Mouse (Mus musculus) gastrocnemius, adult 2 months (tissue): ENCODE data around the gene Drd1. TPM values are rescaled to one million over a fixed set of nuclear protein-coding genes. Genes with fewer than 3 reads are reported as not detected.
A peak's percentile ranks its signal among the peaks of the same experiment; 100 is the strongest.

Source experiments
- DNase-seq: peaks from one replicate; pipeline ENCODE4 v3.0.0; 2022
- H3K27ac ChIP-seq: fragments of 200-600 bp; 2 replicates; pipeline ENCODE4 v1.8.1; 2022; ENCODE audit warnings: mild to moderate bottlenecking
- H3K4me3 ChIP-seq: fragments of 200-600 bp; 2 replicates; pipeline ENCODE4 v1.8.1; 2022; ENCODE audit warnings: mild to moderate bottlenecking, moderate library complexity
- CTCF ChIP-seq: fragments of 200-600 bp; IDR thresholded peaks from 2 replicates; pipeline ENCODE4 v1.8.1; 2022; ENCODE audit warnings: antibody characterized with exemption, mild to moderate bottlenecking, moderate library complexity
- intact Hi-C: fragments of 180-260 bp; cut with DNase I; formaldehyde crosslinking; loops from one replicate; pipeline ENCODE4 v1.15.1; 2025
- total RNA-seq, 2 experiments: library from RNA; stranded (reverse); gene quantifications; 2 replicates each; pipeline ENCODE4 v1.2.3; 2021

Drd1 gene
- total RNA-seq, 2 experiments from 2014 or later: 0.11 TPM; not detected in 1

GRCm38 (mm10) chr13:54082946-54083345 is 27.4 kb upstream of the Drd1 start:
- no peak for TF ChIP-seq CTCF
- no peak for DNase-seq
- Histone ChIP-seq H3K4me3 (no peak overlapping the region), H3K27ac (no peak overlapping the region)
- intact Hi-C loops: no loop called here

- Histone ChIP-seq H3K27ac (no peak overlapping the region), H3K4me3 (no peak overlapping the region)
- intact Hi-C loops: no loop called here
- no peak for DNase-seq
- no peak for TF ChIP-seq CTCF
Measured at GRCm38 (mm10) chr13:54080785-54081184, 25.3 kb upstream of the Drd1 start.

DNA sequence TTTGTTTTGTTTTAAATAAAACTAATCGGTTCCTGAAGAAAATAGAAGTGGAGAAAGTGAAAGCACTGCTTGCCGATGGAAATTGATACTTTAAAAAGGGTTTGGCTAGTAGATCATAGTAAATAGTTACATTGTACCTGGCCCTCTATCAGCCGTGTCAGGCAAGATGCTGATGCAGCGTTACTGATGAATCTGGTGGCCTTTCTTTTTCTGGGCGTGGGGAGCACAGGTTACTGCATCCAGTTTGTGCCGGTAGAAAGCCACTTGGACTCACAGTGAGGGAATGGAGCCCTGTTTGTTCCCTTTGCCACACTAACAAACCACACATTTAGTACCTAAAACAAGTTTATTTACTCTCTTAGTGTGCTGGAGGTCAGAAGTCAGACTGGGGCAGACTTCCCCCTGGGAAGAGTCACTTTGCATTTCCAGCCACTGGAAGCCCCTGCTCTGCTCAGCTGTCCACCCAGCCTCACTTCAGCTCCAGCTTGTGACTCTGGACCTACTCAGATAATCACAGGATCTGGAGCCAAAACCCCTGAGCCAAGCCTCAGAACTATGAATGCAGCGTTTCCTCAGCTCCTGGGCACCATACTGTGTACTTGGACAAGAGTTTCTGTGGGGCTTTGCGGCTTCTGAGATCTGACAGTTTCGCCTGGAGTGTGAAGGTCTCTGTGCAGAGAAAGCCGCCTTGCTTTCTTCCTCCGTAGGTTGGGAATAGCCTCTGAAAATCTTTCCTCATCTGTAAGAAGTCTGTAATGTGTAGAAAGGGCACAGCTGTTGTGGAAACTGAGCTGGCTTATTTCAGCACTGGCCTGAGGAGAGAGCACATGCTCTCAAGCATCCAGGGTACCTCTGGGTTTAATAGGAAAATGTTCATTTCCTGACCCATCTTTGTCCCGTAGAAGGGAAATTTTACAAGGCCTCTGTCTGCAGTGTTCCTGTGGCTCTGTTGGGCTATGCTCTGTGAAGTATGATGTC is 24.6 kb upstream of the Drd1 start:
- TF ChIP-seq CTCF: no peak
- Histone ChIP-seq H3K4me3 (no peak overlapping the region; the same call in 1 of the 2 replicates), H3K27ac (no peak overlapping the region)
- no peak for DNase-seq
- intact Hi-C loops: no loop called here

- no peak overlapping the region for H3K27ac ChIP-seq
- H3K4me3 ChIP-seq: no peak overlapping the region
- TF ChIP-seq CTCF: no peak
- no peak for DNase-seq
- intact Hi-C loops: no loop called here
Measured at GRCm38 (mm10) chr13:54077470-54078174, 22.1 kb upstream of the Drd1 start.

GRCm38 (mm10) chr13:54076762-54077460 is 21.4 kb upstream of the Drd1 start:
- no peak for TF ChIP-seq CTCF
- H3K27ac ChIP-seq: no peak overlapping the region
- H3K4me3 ChIP-seq: no peak overlapping the region
- intact Hi-C loops: no loop called here
- DNase-seq: no peak

GRCm38 (mm10) chr13:54076051-54076450 is 20.5 kb upstream of the Drd1 start:
- intact Hi-C loops: no loop called here
- no peak overlapping the region for H3K27ac ChIP-seq
- no peak overlapping the region for H3K4me3 ChIP-seq
- no peak for DNase-seq
- no peak for TF ChIP-seq CTCF

DNA sequence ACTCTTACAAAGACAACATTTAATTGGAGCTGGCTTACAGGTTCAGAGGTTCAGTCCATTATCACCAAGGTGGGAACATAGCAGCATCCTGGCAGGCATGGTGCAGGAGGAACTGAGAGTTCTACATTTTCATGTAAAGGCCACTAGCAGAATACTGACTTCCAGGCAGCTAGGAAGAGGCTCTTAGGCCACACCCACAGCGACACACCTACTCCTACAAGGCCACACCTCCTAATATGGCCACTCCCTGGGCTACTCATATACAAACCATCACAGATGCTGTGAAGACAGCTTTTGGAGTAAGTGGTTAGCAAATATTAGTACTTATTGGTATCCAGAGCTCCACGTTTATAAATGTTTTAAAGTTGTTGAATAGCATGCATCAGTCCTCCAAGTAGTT is 19.9 kb upstream of the Drd1 start:
- no peak for DNase-seq
- intact Hi-C loops: no loop called here
- Histone ChIP-seq H3K27ac (no peak overlapping the region), H3K4me3 (no peak overlapping the region)
- TF ChIP-seq CTCF: no peak

GRCm38 (mm10) chr13:54073491-54073890 is 18.0 kb upstream of the Drd1 start:
- H3K27ac ChIP-seq: no peak overlapping the region
- H3K4me3 ChIP-seq: no peak overlapping the region
- intact Hi-C loops: no loop called here
- no peak for TF ChIP-seq CTCF
- no peak for DNase-seq

- no peak for DNase-seq
- H3K27ac ChIP-seq: peak overlapping the region; percentile 85
- peak overlapping the region; percentile 90 for H3K4me3 ChIP-seq
- intact Hi-C loops: no loop called here
- TF ChIP-seq CTCF: no peak
Measured at GRCm38 (mm10) chr13:54073066-54073465, 17.6 kb upstream of the Drd1 start.

DNA sequence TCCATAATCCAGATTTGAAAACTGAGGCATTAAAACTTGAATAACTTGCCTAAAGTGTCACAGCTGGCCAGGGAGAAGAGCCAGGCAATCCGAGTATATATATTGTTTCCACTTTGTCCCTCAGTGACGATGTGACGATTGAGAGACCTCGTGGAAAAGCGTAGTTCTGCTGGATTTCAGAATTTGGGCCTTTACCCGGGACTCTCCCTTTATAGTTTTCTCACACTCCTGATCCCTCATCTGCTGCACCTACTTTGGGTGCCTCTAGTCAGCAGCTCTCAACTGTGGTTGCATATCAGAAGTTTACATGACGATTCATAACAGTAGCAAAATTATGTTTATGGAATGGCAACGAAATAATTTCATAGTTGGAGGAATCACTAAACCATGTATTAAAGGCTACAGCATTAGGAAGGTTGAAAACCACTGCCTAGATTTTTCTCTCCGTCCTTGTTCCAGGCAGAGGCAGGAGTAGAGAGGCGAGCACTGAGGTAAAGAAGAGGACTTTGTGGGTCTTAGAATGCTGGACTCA is 17.1 kb upstream of the Drd1 start:
- peak overlapping the region; percentile 85 for H3K27ac ChIP-seq
- no peak for TF ChIP-seq CTCF
- peak overlapping the region; percentile 90 for H3K4me3 ChIP-seq
- intact Hi-C loops: no loop called here
- no peak for DNase-seq

DNA sequence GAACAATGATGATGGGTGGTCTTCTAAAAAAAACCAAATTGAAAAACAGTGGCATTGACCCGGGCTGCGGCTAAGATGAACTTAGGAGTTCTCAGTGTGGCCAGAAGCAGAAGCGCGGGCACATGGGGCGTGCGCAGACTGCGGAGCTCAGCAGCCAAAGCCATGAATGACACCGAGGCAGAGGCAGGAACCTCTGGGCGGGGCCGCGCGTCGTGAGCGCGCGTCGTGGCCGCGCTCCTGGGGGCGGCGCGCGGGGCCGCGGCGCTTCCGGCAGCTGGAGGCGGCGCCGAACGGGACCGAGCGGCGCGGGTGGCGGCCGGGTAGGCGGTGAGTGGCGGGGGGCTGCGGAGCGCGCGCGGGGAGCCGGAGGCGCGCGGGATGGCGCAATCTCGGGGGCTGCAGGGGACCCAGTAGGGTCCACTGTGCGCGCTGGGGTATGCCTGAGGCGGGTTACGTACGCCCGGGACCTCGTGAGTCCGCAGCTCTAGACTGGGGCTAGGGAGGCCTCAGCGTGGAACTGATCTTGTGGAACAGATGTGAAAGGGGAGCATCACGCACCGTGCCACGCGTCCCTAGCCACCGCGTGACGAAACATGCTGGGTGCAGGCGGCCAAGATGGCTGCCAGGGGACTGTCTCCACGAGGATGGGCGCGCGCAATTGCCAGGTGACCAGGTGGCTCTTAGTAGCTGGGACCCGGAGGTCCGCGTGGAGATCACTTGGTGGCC is 16.3 kb upstream of the Drd1 start, which contains the start of gene Sfxn1:
Gene Sfxn1, plus strand, starts transcription at position 264 of the 726 bp plus-strand sequence.
- DNase-seq: peak; percentile 77
- intact Hi-C loops: no loop called here
- TF ChIP-seq CTCF: no peak
- Histone ChIP-seq H3K4me3 (peak within 1 kb of the TSS; percentile 90), H3K27ac (peak within 1 kb of the TSS; percentile 85)

- TF ChIP-seq CTCF: no peak
- Histone ChIP-seq H3K4me3 (no peak overlapping the region), H3K27ac (no peak overlapping the region)
- intact Hi-C loops: no loop called here
- DNase-seq: no peak
Measured at GRCm38 (mm10) chr13:54071011-54071410, 15.5 kb upstream of the Drd1 start.
